Mouse (Mus musculus) ES-Bruce4 (cell line): ENCODE results near the gene Sympk.

Experiments
- CTCF ChIP-seq: IDR thresholded peaks from one replicate; pipeline ENCODE4 v1.8.1; 2011; ENCODE audit warnings: low read depth, low read length
- EP300 ChIP-seq: IDR thresholded peaks from 2 replicates; pipeline ENCODE4 v1.6.1; 2011; ENCODE audit warnings: low read depth, low read length; ENCODE audit not compliant: insufficient read depth

- TF ChIP-seq CTCF = no peak
- no peak for TF ChIP-seq EP300
Measured at GRCm38 (mm10) chr7:19057405-19057804, 33.2 kb downstream of the Sympk start.
